ENCODE assay signal across 13 mouse cellular contexts in the genomic region with DNA sequence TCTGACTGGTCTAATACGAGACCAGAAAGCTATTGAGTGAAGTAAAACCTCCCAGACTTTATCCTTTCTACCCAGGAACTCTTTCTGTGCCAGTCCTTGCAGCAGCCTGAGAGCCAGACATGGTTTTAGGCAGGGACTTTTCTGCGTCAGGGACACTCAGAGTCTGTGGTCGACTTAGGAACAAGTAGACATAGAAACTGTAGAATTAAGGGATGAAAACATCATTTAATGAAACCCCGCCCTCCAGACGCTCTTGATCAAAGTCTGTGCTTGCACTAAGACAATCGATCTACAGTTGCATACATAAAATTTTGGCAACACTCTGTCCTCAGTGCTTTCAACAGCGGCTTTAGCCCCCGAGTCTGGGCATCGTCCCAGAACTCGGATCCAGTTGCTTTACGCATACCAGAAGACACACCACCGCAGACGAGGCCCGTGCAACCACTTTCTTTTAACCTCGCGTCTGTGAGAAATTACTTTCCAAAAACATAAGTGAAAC.
DNase-seq lines count a peak whose midpoint lies in the region; ATAC-seq and TF ChIP-seq lines count a peak whose summit lies in the region.
"Had no signal": no experiment of that assay in that cellular context is flagged by ENCODE, and none has a peak within 500 bp of the region (broad histone marks: within the 10 kb centered on the region; RNA-seq: fewer than 3 reads in every experiment).

No protein-coding gene starts in this region.

- no peaks in the 10 kb centered on the region for H3K9me3 ChIP-seq in heart, embryonic 12.5 days (replicated peaks)
- H3K9me3 ChIP-seq in limb, embryonic 12.5 days, result no peaks in the 10 kb centered on the region
- H3K9me3 ChIP-seq in limb, embryonic 10.5 days (replicated peaks), result no peaks in the 10 kb centered on the region
- H3K9me3 ChIP-seq in embryonic facial prominence, embryonic 12.5 days, result no peaks in the 10 kb centered on the region
- H3K9me3 ChIP-seq in intestine, postnatal 0 days (ENCODE audit: control insufficient read depth), result no peaks in the 10 kb centered on the region

- no peaks in the 10 kb centered on the region for H3K36me3 ChIP-seq in heart, embryonic 12.5 days
- H3K36me3 ChIP-seq in limb, embryonic 12.5 days, result no peaks in the 10 kb centered on the region
- H3K36me3 ChIP-seq in limb, embryonic 10.5 days, result no peaks in the 10 kb centered on the region
- no peaks in the 10 kb centered on the region for H3K36me3 ChIP-seq in embryonic facial prominence, embryonic 12.5 days
- H3K36me3 ChIP-seq in intestine, postnatal 0 days (ENCODE audit: control insufficient read depth, insufficient read depth), result no peaks in the 10 kb centered on the region

- no peak for ATAC-seq in heart, embryonic 12.5 days (ENCODE audit: insufficient number of reproducible peaks, low FRiP score)
- ATAC-seq in limb, embryonic 12.5 days (ENCODE audit: insufficient number of reproducible peaks, insufficient read depth, low FRiP score, low TSS enrichment, low read depth), result no peak
- ATAC-seq in embryonic facial prominence, embryonic 12.5 days (ENCODE audit: insufficient number of reproducible peaks, insufficient read depth, low FRiP score, low TSS enrichment), result peak; percentile 56; the same call in 1 of the 2 replicates
- no peak for ATAC-seq in intestine, postnatal 0 days
- ATAC-seq: CD4-positive, CD25-positive, alpha-beta regulatory T cell, adult 4 months; inflammation-experienced regulatory T-cells, adult 6 months had no signal

- 66% methylated on average over 16 of the region's 16 CpGs for whole genome bisulfite sequencing in heart, embryonic 12.5 days
- 50% methylated on average over 16 of the region's 16 CpGs for WGBS in limb, embryonic 12.5 days
- 81% methylated on average over 16 of the region's 16 CpGs for WGBS in limb, embryonic 10.5 days
- WGBS in embryonic facial prominence, embryonic 12.5 days, result 38% methylated on average over 16 of the region's 16 CpGs
- WGBS in intestine, postnatal 0 days, result 66% methylated on average over 16 of the region's 16 CpGs

- no peak for TF ChIP-seq CTCF in intestine, postnatal 0 days (IDR thresholded peaks at IDR 0.05; ENCODE audit: low read depth)

- no peak for DNase-seq in heart, adult 8-10 months (ENCODE audit: low spot score)
- DNase-seq in limb, embryonic 10.5 days (ENCODE audit: low spot score), result no peak
- no peak for DNase-seq in retina, postnatal 1 day
- no peak for DNase-seq in right cerebral cortex, postnatal 4 days
- DNase-seq: spleen, adult 18-20 months; thymus, postnatal 4 days had no signal

- peak overlapping the region; percentile 28 for H3K27ac ChIP-seq in heart, embryonic 12.5 days (ENCODE audit: poor library complexity, severe bottlenecking)
- peak overlapping the region; percentile 82 for H3K27ac ChIP-seq in limb, embryonic 12.5 days
- H3K27ac ChIP-seq in limb, embryonic 10.5 days, result no peak overlapping the region
- peak overlapping the region; percentile 91 for H3K27ac ChIP-seq in embryonic facial prominence, embryonic 12.5 days
- H3K27ac ChIP-seq in intestine, postnatal 0 days (ENCODE audit: low read depth, low read length), result no peak overlapping the region
- H3K27ac ChIP-seq: macrophage had no signal

- H3K9ac ChIP-seq in heart, embryonic 12.5 days, result no peak overlapping the region
- H3K9ac ChIP-seq in limb, embryonic 12.5 days (replicated peaks), result no peak overlapping the region
- H3K9ac ChIP-seq in embryonic facial prominence, embryonic 12.5 days, result no peak overlapping the region
- H3K9ac ChIP-seq in intestine, postnatal 0 days (ENCODE audit: low read depth, low read length), result no peak overlapping the region

- no peak overlapping the region for H3K4me3 ChIP-seq in heart, embryonic 12.5 days
- H3K4me3 ChIP-seq in limb, embryonic 12.5 days (replicated peaks), result no peak overlapping the region
- H3K4me3 ChIP-seq in limb, embryonic 10.5 days, result no peak overlapping the region
- H3K4me3 ChIP-seq in embryonic facial prominence, embryonic 12.5 days, result no peak overlapping the region
- H3K4me3 ChIP-seq in intestine, postnatal 0 days (ENCODE audit: low read depth, low read length), result no peak overlapping the region

- no peaks in the 10 kb centered on the region for H3K27me3 ChIP-seq in heart, embryonic 12.5 days (replicated peaks)
- no peaks in the 10 kb centered on the region for H3K27me3 ChIP-seq in limb, embryonic 12.5 days
- no peaks in the 10 kb centered on the region for H3K27me3 ChIP-seq in limb, embryonic 10.5 days (ENCODE audit: low read depth, poor library complexity, severe bottlenecking)
- H3K27me3 ChIP-seq in embryonic facial prominence, embryonic 12.5 days, result no peaks in the 10 kb centered on the region
- H3K27me3 ChIP-seq in intestine, postnatal 0 days (replicated peaks; ENCODE audit: control insufficient read depth, insufficient read depth, low read length), result no peaks in the 10 kb centered on the region

- no peak overlapping the region for H3K4me2 ChIP-seq in heart, embryonic 12.5 days
- no peak overlapping the region for H3K4me2 ChIP-seq in limb, embryonic 12.5 days
- no peak overlapping the region for H3K4me2 ChIP-seq in embryonic facial prominence, embryonic 12.5 days (replicated peaks)
- H3K4me2 ChIP-seq in intestine, postnatal 0 days (replicated peaks; ENCODE audit: low read depth), result peak overlapping the region; percentile 30; the same call in 1 of the 2 replicates

- H3K4me1 ChIP-seq in heart, embryonic 12.5 days (replicated peaks), result peaks cover 22% of the 10 kb centered on the region
- H3K4me1 ChIP-seq in limb, embryonic 12.5 days (replicated peaks), result peaks cover 18% of the 10 kb centered on the region
- H3K4me1 ChIP-seq in limb, embryonic 10.5 days, result peaks cover 12% of the 10 kb centered on the region
- peaks cover 18% of the 10 kb centered on the region for H3K4me1 ChIP-seq in embryonic facial prominence, embryonic 12.5 days
- H3K4me1 ChIP-seq in intestine, postnatal 0 days (replicated peaks; ENCODE audit: control insufficient read depth, insufficient read depth, low read length), result no peaks in the 10 kb centered on the region

Comparison
In these comparisons a context has a peak if more than half of its experiments do, and no peak if none do; other contexts are left out.
1. H3K27ac ChIP-seq: peak in heart, embryonic 12.5 days (single experiment), limb, embryonic 12.5 days (single experiment) and embryonic facial prominence, embryonic 12.5 days (single experiment); none in limb, embryonic 10.5 days (single experiment) and intestine, postnatal 0 days (single experiment).